Mouse (Mus musculus): ENCODE measurements around the gene Pan3. TPM values are rescaled to one million over a fixed set of nuclear protein-coding genes. Genes with fewer than 3 reads are reported as not detected.

Gene Pan3
- polyA plus RNA-seq, 1 experiment from 2014 or later = 29.9 TPM

DNA sequence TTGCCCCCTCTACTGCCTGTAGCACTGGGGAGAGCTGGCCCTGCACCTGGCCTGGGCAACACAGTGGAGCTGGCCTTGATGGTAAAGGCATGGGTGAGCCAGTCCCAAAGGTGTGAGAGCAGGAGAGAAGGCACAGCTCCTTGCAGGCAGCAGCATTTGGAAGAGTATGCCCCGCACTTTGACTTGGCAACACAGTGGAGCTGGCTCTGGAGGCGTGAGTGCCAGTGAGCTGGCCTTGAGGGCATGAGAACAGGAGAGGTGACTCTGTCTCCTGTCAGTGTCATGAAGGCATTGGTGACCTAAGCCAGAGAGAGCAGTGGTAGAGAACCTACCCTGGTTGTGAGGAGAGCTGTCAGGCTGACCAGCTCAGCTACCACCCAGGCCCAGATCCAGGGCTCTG is 49.4 kb downstream of the Pan3 start:
- Histone ChIP-seq H3K4me1 (ENCODE audit: insufficient read depth) (peaks cover 14% of the 10 kb centered on the region; the same call in 1 of the 2 replicates), H3K4me3 (ENCODE audit: low read depth, low read length) (no peak overlapping the region), H3K4me2 (ENCODE audit: low read depth, low read length) (no peak overlapping the region), H3K27ac (ENCODE audit: low read depth) (no peak overlapping the region), H3K27me3 (ENCODE audit: insufficient read depth, low read length) (no peaks in the 10 kb centered on the region), H3K36me3 (replicated peaks; ENCODE audit: insufficient read depth, low read length) (0 out of 2 replicates have a peak, but pooled peaks cover 11% of the 10 kb centered on the region), H3K9me3 (ENCODE audit: low read length) (no peaks in the 10 kb centered on the region), H3K9ac (replicated peaks) (no peak overlapping the region)
- WGBS (ENCODE audit: insufficient replicate concordance) = 87% methylated on average over 2 of the region's 2 CpGs
- ATAC-seq = no peak
- no peak for DNase-seq
- TF ChIP-seq CTCF (IDR thresholded peaks at IDR 0.05; ENCODE audit: low read depth) (no peak), EP300 (IDR thresholded peaks at IDR 0.05; ENCODE audit: low read depth) (no peak)

DNA sequence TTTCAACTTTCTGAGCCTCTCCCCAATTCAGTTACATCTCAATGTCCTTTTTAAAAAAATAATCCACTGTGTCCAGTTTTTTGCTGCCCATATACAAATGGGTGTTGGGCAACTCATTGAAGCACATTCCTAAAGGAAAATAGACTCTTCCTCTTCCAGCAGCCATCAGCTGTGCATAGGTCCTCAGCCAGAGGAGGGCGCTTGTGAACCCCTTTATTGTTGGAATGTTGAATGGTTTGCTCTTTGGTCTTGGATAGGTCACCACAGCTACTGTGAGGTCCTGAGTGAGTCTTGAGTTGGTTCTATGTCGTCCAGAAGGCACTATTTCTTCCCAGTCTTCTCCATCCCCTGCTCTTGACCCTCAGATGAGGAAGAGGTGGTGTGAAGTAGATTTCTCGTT is 54.2 kb downstream of the Pan3 start:
- peak; percentile 61 for TF ChIP-seq CTCF (IDR thresholded peaks at IDR 0.05; ENCODE audit: low read depth)
- no peak for TF ChIP-seq EP300 (IDR thresholded peaks at IDR 0.05; ENCODE audit: low read depth)
- H3K4me3 ChIP-seq (ENCODE audit: low read depth, low read length) = no peak overlapping the region
- no peaks in the 10 kb centered on the region for H3K27me3 ChIP-seq (ENCODE audit: insufficient read depth, low read length)
- 68% methylated on average over 3 of the region's 3 CpGs for whole genome bisulfite sequencing (ENCODE audit: insufficient replicate concordance)
- peaks cover 11% of the 10 kb centered on the region; the same call in 1 of the 2 replicates for H3K36me3 ChIP-seq (replicated peaks; ENCODE audit: insufficient read depth, low read length)
- no peak overlapping the region for H3K4me2 ChIP-seq (ENCODE audit: low read depth, low read length)
- H3K9ac ChIP-seq (replicated peaks) = no peak overlapping the region
- H3K27ac ChIP-seq (ENCODE audit: low read depth) = no peak overlapping the region
- ATAC-seq (no peak), DNase-seq (peak; percentile 29)
- no peaks in the 10 kb centered on the region for H3K9me3 ChIP-seq (ENCODE audit: low read length)
- no peaks in the 10 kb centered on the region for H3K4me1 ChIP-seq (ENCODE audit: insufficient read depth)

DNA sequence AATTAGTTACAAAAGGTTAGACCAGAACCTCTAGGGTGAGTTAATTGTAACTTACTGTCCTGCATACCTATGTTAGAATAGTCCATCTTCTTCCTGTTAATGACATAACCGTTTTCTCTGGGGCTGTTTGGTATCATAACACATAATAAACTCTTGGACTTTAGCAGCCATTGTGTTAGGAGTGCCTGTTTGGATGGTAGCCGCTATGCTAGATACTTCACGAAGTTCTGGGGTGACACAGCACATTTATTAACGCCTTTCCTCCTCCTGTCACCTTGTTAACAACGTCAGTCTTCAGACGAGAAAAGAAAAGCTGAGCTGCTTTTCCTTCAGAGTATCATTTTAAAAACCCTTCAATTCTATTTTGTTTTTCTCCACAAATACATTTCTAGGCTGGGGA is 59.3 kb downstream of the Pan3 start:
- Histone ChIP-seq H3K4me2 (ENCODE audit: low read depth, low read length) (no peak overlapping the region), H3K9me3 (ENCODE audit: low read length) (no peaks in the 10 kb centered on the region), H3K4me3 (ENCODE audit: low read depth, low read length) (no peak overlapping the region), H3K4me1 (ENCODE audit: insufficient read depth) (peaks cover 15% of the 10 kb centered on the region), H3K9ac (replicated peaks) (no peak overlapping the region), H3K27ac (ENCODE audit: low read depth) (no peak overlapping the region), H3K27me3 (ENCODE audit: insufficient read depth, low read length) (no peaks in the 10 kb centered on the region), H3K36me3 (replicated peaks; ENCODE audit: insufficient read depth, low read length) (peaks cover 7% of the 10 kb centered on the region)
- DNase-seq (no peak), ATAC-seq (no peak)
- TF ChIP-seq CTCF (IDR thresholded peaks at IDR 0.05; ENCODE audit: low read depth) = no peak
- no peak for TF ChIP-seq EP300 (IDR thresholded peaks at IDR 0.05; ENCODE audit: low read depth)
- WGBS (ENCODE audit: insufficient replicate concordance) = 63% methylated on average over 6 of the region's 6 CpGs

DNA sequence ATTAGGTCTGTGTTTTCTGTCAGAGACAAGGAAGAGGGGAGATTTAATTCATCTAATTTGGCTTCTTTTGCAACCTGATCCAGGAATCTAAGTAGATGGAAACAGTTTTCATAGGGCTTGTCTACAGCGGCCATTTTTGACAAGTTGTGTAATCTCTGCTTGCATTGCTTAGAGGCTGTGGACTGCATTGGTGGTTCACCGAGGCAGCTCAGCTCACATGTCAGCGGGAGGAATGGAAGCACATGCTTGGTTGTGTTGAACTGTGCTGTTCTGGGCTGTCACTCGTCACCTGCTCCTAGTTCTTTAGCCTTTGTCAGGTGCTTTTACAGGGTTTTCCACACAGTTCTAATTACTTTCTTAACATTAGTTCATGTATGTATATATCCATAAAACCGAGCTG is 60.9 kb downstream of the Pan3 start:
- H3K9ac ChIP-seq (replicated peaks) = no peak overlapping the region
- H3K4me3 ChIP-seq (ENCODE audit: low read depth, low read length) = no peak overlapping the region
- ATAC-seq (no peak), DNase-seq (no peak)
- no peak overlapping the region for H3K27ac ChIP-seq (ENCODE audit: low read depth)
- no peak for TF ChIP-seq CTCF (IDR thresholded peaks at IDR 0.05; ENCODE audit: low read depth)
- TF ChIP-seq EP300 (IDR thresholded peaks at IDR 0.05; ENCODE audit: low read depth) = no peak
- no peaks in the 10 kb centered on the region for H3K9me3 ChIP-seq (ENCODE audit: low read length)
- H3K4me1 ChIP-seq (ENCODE audit: insufficient read depth) = peaks cover 23% of the 10 kb centered on the region
- H3K36me3 ChIP-seq (replicated peaks; ENCODE audit: insufficient read depth, low read length) = peaks cover 11% of the 10 kb centered on the region
- no peak overlapping the region for H3K4me2 ChIP-seq (ENCODE audit: low read depth, low read length)
- 75% methylated on average over 5 of the region's 5 CpGs for WGBS (ENCODE audit: insufficient replicate concordance)
- H3K27me3 ChIP-seq (ENCODE audit: insufficient read depth, low read length) = no peaks in the 10 kb centered on the region

DNA sequence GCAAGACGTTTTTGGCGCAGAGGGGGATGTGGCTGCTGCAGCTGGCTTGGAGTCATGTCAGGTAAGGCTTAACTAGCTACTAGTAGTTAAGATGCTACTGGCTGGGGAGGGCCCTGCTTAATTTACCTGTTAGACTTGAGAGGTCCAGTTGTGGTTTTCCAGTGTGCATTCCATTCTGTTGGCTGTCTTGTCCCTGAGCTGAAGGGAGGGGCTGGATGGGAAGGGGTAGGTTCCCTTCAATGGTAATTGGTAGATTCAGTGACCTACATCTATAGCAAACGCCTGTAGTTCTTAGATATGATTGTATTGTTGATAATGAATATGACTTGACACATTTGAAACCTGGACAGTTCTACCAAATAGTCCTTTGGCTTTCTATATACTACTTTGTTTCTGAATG is 62.5 kb downstream of the Pan3 start:
- peaks cover 29% of the 10 kb centered on the region for H3K4me1 ChIP-seq (ENCODE audit: insufficient read depth)
- WGBS (ENCODE audit: insufficient replicate concordance) = 61% methylated on average over 3 of the region's 3 CpGs
- TF ChIP-seq EP300 (IDR thresholded peaks at IDR 0.05; ENCODE audit: low read depth) (peak; percentile 82), CTCF (IDR thresholded peaks at IDR 0.05; ENCODE audit: low read depth) (no peak)
- H3K27me3 ChIP-seq (ENCODE audit: insufficient read depth, low read length) = no peaks in the 10 kb centered on the region
- H3K4me2 ChIP-seq (ENCODE audit: low read depth, low read length) = peak overlapping the region; percentile 47
- DNase-seq (no peak), ATAC-seq (peak; percentile 64)
- H3K36me3 ChIP-seq (replicated peaks; ENCODE audit: insufficient read depth, low read length) = peaks cover 14% of the 10 kb centered on the region
- H3K27ac ChIP-seq (ENCODE audit: low read depth) = peak overlapping the region; percentile 34; the same call in 1 of the 2 replicates
- no peaks in the 10 kb centered on the region for H3K9me3 ChIP-seq (ENCODE audit: low read length)
- no peak overlapping the region for H3K9ac ChIP-seq (replicated peaks)
- no peak overlapping the region for H3K4me3 ChIP-seq (ENCODE audit: low read depth, low read length)

DNA sequence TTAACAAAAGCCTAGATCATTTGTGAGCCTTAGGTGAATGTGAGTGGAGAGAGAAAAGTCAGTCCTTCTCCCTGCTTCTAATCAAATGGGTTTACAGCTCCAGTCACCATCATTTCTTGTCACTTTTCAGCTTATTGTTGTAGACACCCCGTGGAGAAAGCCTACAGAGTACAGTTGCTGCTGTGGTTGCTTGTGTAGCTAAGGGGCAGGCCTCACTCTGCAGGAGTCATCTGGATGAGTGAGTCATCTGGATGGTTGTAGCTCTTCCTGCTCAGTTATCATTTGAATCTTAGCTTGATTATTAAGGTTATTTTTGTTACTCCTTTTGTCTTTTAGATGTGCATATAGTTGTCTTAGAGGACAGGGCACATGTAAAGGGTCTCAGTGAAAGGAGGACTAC is 63.2 kb downstream of the Pan3 start:
- ATAC-seq (no peak), DNase-seq (no peak)
- WGBS (ENCODE audit: insufficient replicate concordance) = 41% methylated on average over 1 of the region's 1 CpGs
- H3K4me3 ChIP-seq (ENCODE audit: low read depth, low read length) = no peak overlapping the region
- peaks cover 14% of the 10 kb centered on the region for H3K36me3 ChIP-seq (replicated peaks; ENCODE audit: insufficient read depth, low read length)
- no peak overlapping the region for H3K4me2 ChIP-seq (ENCODE audit: low read depth, low read length)
- H3K4me1 ChIP-seq (ENCODE audit: insufficient read depth) = peaks cover 29% of the 10 kb centered on the region
- no peaks in the 10 kb centered on the region for H3K9me3 ChIP-seq (ENCODE audit: low read length)
- no peak overlapping the region for H3K9ac ChIP-seq (replicated peaks)
- TF ChIP-seq EP300 (IDR thresholded peaks at IDR 0.05; ENCODE audit: low read depth) = no peak
- TF ChIP-seq CTCF (IDR thresholded peaks at IDR 0.05; ENCODE audit: low read depth) = no peak
- no peaks in the 10 kb centered on the region for H3K27me3 ChIP-seq (ENCODE audit: insufficient read depth, low read length)
- H3K27ac ChIP-seq (ENCODE audit: low read depth) = peak overlapping the region; percentile 45; the same call in 1 of the 2 replicates

DNA sequence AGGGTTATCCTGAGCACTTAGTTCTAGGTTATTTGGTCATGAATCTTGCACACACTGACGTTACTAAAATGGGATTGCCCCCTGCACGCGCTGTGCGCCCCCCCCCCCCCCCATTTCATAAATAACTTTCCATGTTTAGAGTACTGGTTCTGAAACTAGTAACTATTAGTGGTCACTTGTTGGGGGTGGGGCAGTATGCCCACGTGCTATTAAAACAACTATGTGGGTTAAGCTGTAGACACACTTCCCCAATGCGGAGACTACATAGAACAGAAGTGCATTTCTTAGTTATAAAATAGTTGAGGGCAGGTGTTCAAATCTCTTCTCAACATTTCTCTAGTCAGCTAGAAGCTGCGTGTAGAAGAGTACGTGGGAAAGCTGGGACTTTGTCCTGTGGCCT is 63.7 kb downstream of the Pan3 start:
- Histone ChIP-seq H3K27me3 (ENCODE audit: insufficient read depth, low read length) (no peaks in the 10 kb centered on the region), H3K9ac (replicated peaks) (no peak overlapping the region), H3K9me3 (ENCODE audit: low read length) (no peaks in the 10 kb centered on the region), H3K4me2 (ENCODE audit: low read depth, low read length) (no peak overlapping the region), H3K36me3 (replicated peaks; ENCODE audit: insufficient read depth, low read length) (peaks cover 10% of the 10 kb centered on the region), H3K4me1 (ENCODE audit: insufficient read depth) (peaks cover 29% of the 10 kb centered on the region), H3K4me3 (ENCODE audit: low read depth, low read length) (no peak overlapping the region), H3K27ac (ENCODE audit: low read depth) (no peak overlapping the region)
- DNase-seq (no peak), ATAC-seq (no peak)
- WGBS (ENCODE audit: insufficient replicate concordance) = 73% methylated on average over 8 of the region's 8 CpGs
- TF ChIP-seq CTCF (IDR thresholded peaks at IDR 0.05; ENCODE audit: low read depth) (no peak), EP300 (IDR thresholded peaks at IDR 0.05; ENCODE audit: low read depth) (no peak)
